Mouse (Mus musculus): ENCODE results near the gene Ssbp2. TPM values are rescaled to one million over a fixed set of nuclear protein-coding genes. Genes with fewer than 3 reads are reported as not detected.

Gene Ssbp2
- polyA plus RNA-seq, 1 experiment = 7.2 TPM

DNA sequence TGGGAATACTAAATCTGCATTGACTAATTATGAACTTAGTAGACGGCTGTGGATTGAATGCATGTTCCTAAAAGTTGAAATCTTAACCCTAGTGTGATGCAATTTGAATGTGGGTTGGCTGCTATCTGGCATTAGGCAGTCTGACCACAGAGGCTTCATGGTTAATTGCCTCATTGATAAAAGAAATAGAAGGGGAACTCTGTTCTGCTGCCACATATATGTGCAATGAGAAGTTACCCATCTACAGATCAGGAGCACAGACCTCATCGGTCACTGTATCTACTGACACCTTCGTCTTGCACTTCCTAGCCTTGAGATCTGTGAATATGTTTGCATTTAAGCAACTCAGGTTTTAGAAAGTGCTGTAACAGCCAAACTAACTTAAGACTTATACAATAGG is 151.8 kb downstream of the Ssbp2 start:
- DNase-seq (ENCODE audit: low read depth in 1 of 2, low spot score in 2 of 2) = no peak
- H3K4me3 ChIP-seq (ENCODE audit: extremely low read depth, insufficient read depth, insufficient read length) = no peak overlapping the region
- no peaks in the 10 kb centered on the region for H3K27me3 ChIP-seq (ENCODE audit: control insufficient read depth, insufficient read depth, low read length)
- no peak for TF ChIP-seq POLR2A (IDR thresholded peaks at IDR 0.05; ENCODE audit: low read depth, low read length)
- TF ChIP-seq CTCF (IDR thresholded peaks at IDR 0.05; ENCODE audit: extremely low read depth, insufficient read depth, insufficient read length, insufficient replicate concordance) = no peak
- H3K27ac ChIP-seq (ENCODE audit: insufficient read depth, low read length) = no peak overlapping the region
- 81% methylated on average over 3 of the region's 3 CpGs for WGBS
- no peaks in the 10 kb centered on the region for H3K4me1 ChIP-seq (ENCODE audit: control insufficient read depth, insufficient read depth, insufficient read length)
- no peaks in the 10 kb centered on the region for H3K36me3 ChIP-seq (ENCODE audit: control insufficient read depth, insufficient read depth, low read length)

- no peak for TF ChIP-seq POLR2A (IDR thresholded peaks at IDR 0.05; ENCODE audit: low read depth, low read length)
- TF ChIP-seq CTCF (IDR thresholded peaks at IDR 0.05; ENCODE audit: extremely low read depth, insufficient read depth, insufficient read length, insufficient replicate concordance) = no peak
- no peak overlapping the region for H3K27ac ChIP-seq (ENCODE audit: insufficient read depth, low read length)
- no peak overlapping the region for H3K4me3 ChIP-seq (ENCODE audit: extremely low read depth, insufficient read depth, insufficient read length)
- H3K4me1 ChIP-seq (ENCODE audit: control insufficient read depth, insufficient read depth, insufficient read length) = no peaks in the 10 kb centered on the region
- no peaks in the 10 kb centered on the region for H3K27me3 ChIP-seq (ENCODE audit: control insufficient read depth, insufficient read depth, low read length)
- H3K36me3 ChIP-seq (ENCODE audit: control insufficient read depth, insufficient read depth, low read length) = no peaks in the 10 kb centered on the region
- WGBS = 94% methylated on average over 4 of the region's 4 CpGs
- no peak for DNase-seq (ENCODE audit: low read depth in 1 of 2, low spot score in 2 of 2)
These were observed 152.5 kb downstream of the Ssbp2 start for GRCm38 (mm10) chr13:91612578-91612977.

GRCm38 (mm10) chr13:91616050-91616449 is 156.0 kb downstream of the Ssbp2 start:
- 93% methylated on average over 3 of the region's 3 CpGs for WGBS
- no peaks in the 10 kb centered on the region for H3K27me3 ChIP-seq (ENCODE audit: control insufficient read depth, insufficient read depth, low read length)
- TF ChIP-seq POLR2A (IDR thresholded peaks at IDR 0.05; ENCODE audit: low read depth, low read length) (no peak), CTCF (IDR thresholded peaks at IDR 0.05; ENCODE audit: extremely low read depth, insufficient read depth, insufficient read length, insufficient replicate concordance) (no peak)

GRCm38 (mm10) chr13:91616876-91617275 is 156.8 kb downstream of the Ssbp2 start:
- Histone ChIP-seq H3K4me1 (ENCODE audit: control insufficient read depth, insufficient read depth, insufficient read length) (no peaks in the 10 kb centered on the region), H3K27me3 (ENCODE audit: control insufficient read depth, insufficient read depth, low read length) (no peaks in the 10 kb centered on the region), H3K4me3 (ENCODE audit: extremely low read depth, insufficient read depth, insufficient read length) (no peak overlapping the region), H3K36me3 (ENCODE audit: control insufficient read depth, insufficient read depth, low read length) (no peaks in the 10 kb centered on the region), H3K27ac (ENCODE audit: insufficient read depth, low read length) (no peak overlapping the region)
- DNase-seq (ENCODE audit: low read depth in 1 of 2, low spot score in 2 of 2) = no peak
- TF ChIP-seq POLR2A (IDR thresholded peaks at IDR 0.05; ENCODE audit: low read depth, low read length) (no peak), CTCF (IDR thresholded peaks at IDR 0.05; ENCODE audit: extremely low read depth, insufficient read depth, insufficient read length, insufficient replicate concordance) (no peak)
- 90% methylated on average over 5 of the region's 5 CpGs for WGBS

More at GRCm38 (mm10) chr13:91616050-91616449, 156.0 kb downstream of the Ssbp2 start:
- no peaks in the 10 kb centered on the region for H3K36me3 ChIP-seq (ENCODE audit: control insufficient read depth, insufficient read depth, low read length)
- no peak overlapping the region for H3K27ac ChIP-seq (ENCODE audit: insufficient read depth, low read length)
- no peak overlapping the region for H3K4me3 ChIP-seq (ENCODE audit: extremely low read depth, insufficient read depth, insufficient read length)
- H3K4me1 ChIP-seq (ENCODE audit: control insufficient read depth, insufficient read depth, insufficient read length) = no peaks in the 10 kb centered on the region
- no peak for DNase-seq (ENCODE audit: low read depth in 1 of 2, low spot score in 2 of 2)

DNA sequence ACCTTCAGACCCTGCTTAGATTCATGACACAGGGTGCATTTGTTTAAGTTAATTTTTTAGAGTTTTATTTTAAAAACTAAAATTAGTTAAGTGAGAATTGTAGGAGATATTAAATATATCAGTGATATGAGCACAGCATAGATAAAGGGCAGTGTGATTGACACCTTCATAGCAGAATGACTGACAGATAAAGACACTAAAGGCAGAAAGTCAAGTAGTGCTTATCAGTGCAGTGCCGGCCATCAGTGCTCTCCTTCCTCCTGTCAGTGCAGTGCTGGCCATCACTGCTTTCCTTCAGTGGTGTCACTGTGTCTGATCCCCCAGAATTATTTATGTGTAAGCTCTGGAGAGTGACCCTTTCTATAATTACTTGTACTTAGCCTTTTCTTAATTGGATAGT is 159.3 kb downstream of the Ssbp2 start:
- no peak for DNase-seq (ENCODE audit: low read depth in 1 of 2, low spot score in 2 of 2)
- TF ChIP-seq POLR2A (IDR thresholded peaks at IDR 0.05; ENCODE audit: low read depth, low read length) = no peak
- no peak for TF ChIP-seq CTCF (IDR thresholded peaks at IDR 0.05; ENCODE audit: extremely low read depth, insufficient read depth, insufficient read length, insufficient replicate concordance)
- H3K27ac ChIP-seq (ENCODE audit: insufficient read depth, low read length) = no peak overlapping the region

DNA sequence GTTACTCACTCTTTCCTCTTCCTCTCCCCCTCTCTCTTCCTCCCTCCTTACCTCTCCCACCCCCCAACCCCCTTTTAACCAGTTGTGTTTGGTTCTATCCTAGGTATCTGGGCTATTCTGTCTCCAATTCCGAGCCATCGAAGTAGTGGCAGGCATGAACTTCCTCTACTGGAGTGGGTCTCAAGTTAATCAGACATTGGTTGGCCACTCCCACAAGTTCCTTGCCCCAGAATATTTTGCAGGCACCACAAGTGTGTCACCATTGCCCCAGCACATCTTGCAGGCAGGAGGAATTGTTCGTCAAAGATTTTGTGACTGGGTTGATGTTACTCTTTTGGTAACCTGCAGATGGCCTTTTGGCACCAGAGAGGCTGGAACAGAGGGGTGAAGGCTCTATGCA is 160.5 kb downstream of the Ssbp2 start:
- no peak for DNase-seq (ENCODE audit: low read depth in 1 of 2, low spot score in 2 of 2)
- Histone ChIP-seq H3K36me3 (ENCODE audit: control insufficient read depth, insufficient read depth, low read length) (no peaks in the 10 kb centered on the region), H3K4me1 (ENCODE audit: control insufficient read depth, insufficient read depth, insufficient read length) (no peaks in the 10 kb centered on the region), H3K27ac (ENCODE audit: insufficient read depth, low read length) (no peak overlapping the region), H3K4me3 (ENCODE audit: extremely low read depth, insufficient read depth, insufficient read length) (no peak overlapping the region), H3K27me3 (ENCODE audit: control insufficient read depth, insufficient read depth, low read length) (no peaks in the 10 kb centered on the region)
- TF ChIP-seq CTCF (IDR thresholded peaks at IDR 0.05; ENCODE audit: extremely low read depth, insufficient read depth, insufficient read length, insufficient replicate concordance) (no peak), POLR2A (IDR thresholded peaks at IDR 0.05; ENCODE audit: low read depth, low read length) (no peak)
- WGBS = 94% methylated on average over 3 of the region's 3 CpGs

More for the DNA sequence above, 159.3 kb downstream of the Ssbp2 start:
- WGBS = 75% methylated on average over 1 of the region's 1 CpGs
- no peaks in the 10 kb centered on the region for H3K36me3 ChIP-seq (ENCODE audit: control insufficient read depth, insufficient read depth, low read length)
- no peak overlapping the region for H3K4me3 ChIP-seq (ENCODE audit: extremely low read depth, insufficient read depth, insufficient read length)
- no peaks in the 10 kb centered on the region for H3K4me1 ChIP-seq (ENCODE audit: control insufficient read depth, insufficient read depth, insufficient read length)
- no peaks in the 10 kb centered on the region for H3K27me3 ChIP-seq (ENCODE audit: control insufficient read depth, insufficient read depth, low read length)

DNA sequence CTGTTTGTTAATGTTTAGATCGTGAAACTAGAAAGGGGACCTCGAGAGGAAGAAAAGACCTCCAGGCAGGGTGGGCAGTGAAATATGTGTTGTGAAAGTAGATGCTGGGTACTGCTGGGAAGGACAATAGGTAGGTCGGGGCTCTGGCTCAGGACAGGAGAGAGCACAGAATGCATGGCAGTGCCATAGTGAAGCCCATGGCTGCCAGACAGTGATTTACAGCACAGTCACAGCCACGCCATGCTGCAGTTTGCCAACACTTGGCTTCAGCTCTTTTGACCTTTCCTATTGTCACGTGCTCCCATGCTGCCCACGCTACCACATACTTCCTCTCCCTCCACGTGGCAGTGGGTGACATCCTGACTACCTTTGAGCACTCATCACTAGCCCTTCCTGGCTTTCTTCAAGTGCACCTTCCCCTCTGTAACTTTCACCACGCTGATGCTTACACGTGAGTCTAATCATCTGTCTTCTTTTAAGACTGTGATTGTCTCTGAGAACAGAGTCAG is 171.3 kb downstream of the Ssbp2 start:
- no peak overlapping the region for H3K27ac ChIP-seq (ENCODE audit: insufficient read depth, low read length)
- H3K36me3 ChIP-seq (ENCODE audit: control insufficient read depth, insufficient read depth, low read length) = no peaks in the 10 kb centered on the region
- H3K4me3 ChIP-seq (ENCODE audit: extremely low read depth, insufficient read depth, insufficient read length) = no peak overlapping the region
- H3K4me1 ChIP-seq (ENCODE audit: control insufficient read depth, insufficient read depth, insufficient read length) = peaks cover 8% of the 10 kb centered on the region
- TF ChIP-seq POLR2A (IDR thresholded peaks at IDR 0.05; ENCODE audit: low read depth, low read length) (no peak), CTCF (IDR thresholded peaks at IDR 0.05; ENCODE audit: extremely low read depth, insufficient read depth, insufficient read length, insufficient replicate concordance) (no peak)
- WGBS = 57% methylated on average over 9 of the region's 9 CpGs
- H3K27me3 ChIP-seq (ENCODE audit: control insufficient read depth, insufficient read depth, low read length) = no peaks in the 10 kb centered on the region
- DNase-seq (ENCODE audit: low read depth in 1 of 2, low spot score in 2 of 2) = no peak

All from spleen, adult 2 months (tissue).